Mouse (Mus musculus) large intestine, adult 2 months (tissue): ENCODE measurements around the gene Plekhh2. TPM values are rescaled to one million over a fixed set of nuclear protein-coding genes. Genes with fewer than 3 reads are reported as not detected.

Source experiments
- DNase-seq: peaks from one replicate; pipeline ENCODE4 v3.0.0-alpha.2; 2012; ENCODE audit warnings: low read depth, low spot score
- WGBS: fragments of 180-500 bp; shearing (Covaris S2); methylation state at CpG from one replicate; pipeline ENCODE4 v1.1.7; 2018; 5-methylcytosine and 5-hydroxymethylcytosine counted together
- polyA plus RNA-seq: library from polyadenylated mRNA; depleted of rRNA; stranded (reverse); fragments of >200 nt; gene quantifications from 2 replicates; pipeline ENCODE4 v1.2.3, GENCODE M21; 2012

Plekhh2 gene
- polyA plus RNA-seq, 1 experiment: 2.3 TPM

DNA sequence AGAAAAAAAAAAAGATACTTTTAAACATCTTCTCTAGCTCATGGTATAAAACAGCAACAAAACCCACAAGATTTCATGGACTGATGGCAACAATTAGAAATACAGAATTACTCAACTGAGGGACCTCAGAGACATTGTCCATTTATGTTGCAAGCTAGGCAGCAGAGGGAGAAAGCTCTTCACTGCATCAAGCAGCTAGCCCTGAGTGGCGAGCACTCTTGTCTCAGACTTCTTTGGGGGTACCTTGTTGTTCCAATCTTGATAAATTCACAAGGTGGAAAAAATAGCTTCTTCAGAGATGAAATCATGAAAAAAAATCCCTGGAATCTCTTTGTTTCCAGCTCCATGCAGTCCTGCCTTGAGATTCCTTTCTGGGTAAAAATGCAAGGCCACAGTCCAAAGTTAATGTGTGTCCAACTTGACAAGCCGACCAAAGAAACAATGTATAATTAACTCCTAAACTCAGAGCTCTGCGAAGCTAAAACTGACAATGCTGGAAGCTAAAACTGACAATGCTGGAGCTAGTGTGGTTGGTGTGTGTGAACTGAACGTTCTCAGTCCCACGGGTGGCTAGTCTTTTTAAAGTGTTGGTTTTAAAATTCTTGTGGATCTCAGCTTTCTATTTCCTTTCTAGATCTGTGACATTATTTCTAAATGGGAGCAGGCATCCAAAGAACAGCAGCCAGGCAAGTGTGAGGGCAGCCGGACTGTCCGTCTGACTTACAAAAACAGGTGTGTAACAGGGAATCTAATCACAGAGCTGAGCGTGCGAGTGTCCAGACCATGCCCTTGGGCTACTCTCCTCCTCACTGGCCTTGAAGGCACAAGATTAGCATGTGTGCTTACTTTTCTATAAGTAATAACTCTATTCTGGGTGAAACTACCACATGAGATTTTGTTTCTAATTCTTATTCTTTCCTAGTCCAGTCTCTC is 88.6 kb downstream of the Plekhh2 start:
- 63% methylated on average over 9 of the region's 9 CpGs for WGBS
- DNase-seq: no peak

DNA sequence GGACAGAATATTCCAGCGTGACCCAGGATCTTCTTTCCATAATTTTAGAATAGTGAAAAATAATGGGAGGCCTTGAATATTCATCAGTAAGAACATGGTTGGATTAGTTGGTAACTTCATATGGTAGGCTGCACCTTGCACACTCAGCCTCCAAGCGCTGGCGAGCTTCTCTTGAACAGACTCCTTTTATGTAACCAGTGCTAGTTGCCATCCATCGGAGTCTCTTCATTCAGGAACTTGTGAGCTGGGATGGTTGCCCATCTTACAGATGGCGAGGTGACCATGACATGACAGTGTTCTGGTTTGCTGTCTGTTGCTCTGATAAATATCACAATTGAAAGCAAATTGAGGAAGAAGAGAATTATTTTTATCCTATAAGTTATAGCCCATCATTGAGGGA is 90.1 kb downstream of the Plekhh2 start:
- no peak for DNase-seq
- 94% methylated on average over 5 of the region's 5 CpGs for WGBS

DNA sequence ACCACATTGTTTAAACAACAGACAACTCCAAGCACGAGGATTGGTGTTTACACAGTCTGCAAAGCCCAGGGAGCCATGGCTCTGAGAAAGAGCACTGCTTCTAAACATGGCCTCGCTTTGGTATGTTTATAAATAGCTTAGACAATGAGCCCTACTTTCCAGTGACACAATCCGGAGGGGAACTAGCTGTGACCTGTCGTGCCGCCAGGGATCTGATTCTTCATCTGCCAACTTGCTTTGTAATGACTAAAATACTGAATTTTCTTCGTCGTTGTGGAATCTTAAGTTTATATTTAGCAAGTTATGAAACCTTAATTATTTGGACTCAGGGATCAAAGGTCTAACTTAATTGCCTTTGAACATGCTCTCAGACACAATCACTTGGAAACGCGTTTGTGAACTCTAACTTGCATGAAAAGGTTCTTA is 91.5 kb downstream of the Plekhh2 start:
- peak; percentile 18 for DNase-seq
- 14% methylated on average over 9 of the region's 9 CpGs for WGBS

DNA sequence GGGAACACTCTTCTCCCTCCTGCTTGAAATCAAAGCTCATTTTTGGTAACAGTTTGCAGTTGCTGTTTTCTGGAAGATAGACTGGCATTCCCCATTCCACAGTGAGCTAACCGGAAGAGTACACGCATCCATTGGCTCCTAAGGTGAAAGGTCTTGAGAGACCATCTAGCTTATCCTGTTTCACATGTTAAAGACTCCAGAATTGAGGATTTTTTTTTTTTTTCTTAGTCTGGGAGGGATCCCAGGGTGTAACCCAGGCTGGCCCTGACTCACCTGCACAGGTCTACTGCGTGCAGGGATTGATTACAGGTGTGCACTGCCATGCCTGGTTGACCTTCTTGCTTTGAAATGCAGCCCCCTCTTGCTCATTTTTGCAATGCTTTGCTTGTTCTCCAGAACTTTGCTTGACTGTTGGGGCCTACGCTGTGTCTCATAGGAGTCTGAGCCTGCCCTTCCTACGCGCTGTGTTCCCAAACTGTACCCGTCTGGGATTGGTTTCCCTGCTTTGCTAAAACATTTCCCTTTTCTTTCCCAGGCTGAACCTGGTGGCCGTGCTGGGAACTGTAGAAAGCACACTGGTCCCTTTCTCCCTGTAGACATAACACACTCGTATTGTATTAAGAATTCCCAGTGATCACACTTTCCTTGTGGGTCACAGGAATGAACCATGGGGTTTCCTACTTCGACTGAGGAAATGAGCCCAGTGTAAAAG is 92.2 kb downstream of the Plekhh2 start:
- WGBS: 81% methylated on average over 10 of the region's 10 CpGs
- DNase-seq: no peak

DNA sequence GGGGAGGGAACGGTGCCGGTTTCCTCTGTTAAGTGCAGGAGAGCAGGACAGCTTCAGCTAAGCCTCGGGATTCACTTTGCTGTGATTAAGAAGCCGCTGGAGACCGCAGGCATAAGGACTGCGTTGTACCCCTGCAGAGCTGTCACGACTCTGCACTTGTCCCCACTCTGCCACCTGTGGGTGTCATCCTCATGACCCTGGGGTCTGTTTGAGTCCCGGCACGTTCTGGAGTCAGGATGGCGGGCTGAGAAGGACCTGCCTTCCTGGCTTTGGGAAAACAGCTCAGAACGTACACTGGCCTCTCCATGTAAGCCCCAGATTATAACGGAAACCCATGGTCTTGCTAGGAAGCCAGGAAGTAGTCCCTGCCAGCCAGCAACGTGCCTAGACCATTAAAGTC is 95.3 kb downstream of the Plekhh2 start:
- no peak for DNase-seq
- 71% methylated on average over 13 of the region's 13 CpGs for WGBS

DNA sequence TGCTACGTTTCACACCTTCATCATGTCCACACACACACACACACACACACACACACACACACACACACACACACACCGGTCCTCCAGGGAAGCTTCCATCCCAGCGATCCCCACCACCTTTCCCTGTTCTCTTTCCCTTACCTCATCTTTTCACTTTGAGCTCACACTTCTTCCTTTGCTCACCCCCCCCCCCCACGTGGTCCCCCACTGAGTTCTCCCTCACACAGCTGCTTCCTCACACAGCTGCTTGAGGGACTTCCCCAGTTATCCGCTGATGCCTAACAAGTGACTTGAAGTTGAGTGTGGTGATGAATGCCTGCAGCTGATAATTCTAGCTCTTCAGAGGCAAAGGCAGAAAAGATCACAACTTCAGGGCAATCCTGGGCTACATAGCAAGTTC is 95.9 kb downstream of the Plekhh2 start:
- DNase-seq: no peak
- WGBS: 63% methylated on average over 5 of the region's 5 CpGs

DNA sequence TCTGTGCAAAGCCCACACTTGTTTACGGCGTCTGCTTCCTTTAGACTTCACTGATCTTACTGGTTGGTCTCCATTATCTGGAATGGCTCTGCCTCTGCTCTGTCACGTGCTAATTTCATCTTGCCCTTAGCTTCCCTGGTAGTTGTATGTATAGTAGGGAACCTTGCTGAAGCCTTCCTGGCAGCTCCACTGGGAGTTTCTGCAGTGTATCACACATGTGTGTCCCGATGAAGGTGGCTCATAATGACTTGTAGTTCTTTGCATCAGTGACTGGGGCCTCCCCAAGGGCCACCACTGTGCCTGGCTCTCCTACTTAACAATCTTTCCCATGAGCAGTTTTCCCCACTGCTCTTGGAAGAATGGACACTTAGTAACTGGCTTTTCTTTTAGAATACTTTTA is 96.9 kb downstream of the Plekhh2 start:
- WGBS: 79% methylated on average over 4 of the region's 4 CpGs
- DNase-seq: no peak

DNA sequence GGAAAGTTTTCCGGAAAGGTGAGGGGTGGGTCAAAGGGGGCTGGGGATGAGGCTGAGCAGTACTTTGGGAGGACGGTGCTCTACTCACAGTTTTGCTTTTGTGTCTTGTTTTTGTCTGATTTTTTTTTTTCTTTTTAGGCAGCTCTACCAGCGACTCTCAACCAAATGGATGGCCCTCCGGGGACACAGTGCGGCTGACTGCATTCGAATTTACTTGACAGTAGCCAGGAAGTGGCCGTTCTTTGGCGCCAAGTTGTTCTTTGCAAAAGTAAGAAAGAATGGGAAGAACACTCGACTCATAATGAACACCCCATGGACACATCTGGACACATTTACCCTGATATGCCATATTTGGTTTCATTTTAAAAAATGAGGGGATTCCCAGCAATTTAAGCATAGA is 99.8 kb downstream of the Plekhh2 start:
- 75% methylated on average over 9 of the region's 9 CpGs for WGBS

DNA sequence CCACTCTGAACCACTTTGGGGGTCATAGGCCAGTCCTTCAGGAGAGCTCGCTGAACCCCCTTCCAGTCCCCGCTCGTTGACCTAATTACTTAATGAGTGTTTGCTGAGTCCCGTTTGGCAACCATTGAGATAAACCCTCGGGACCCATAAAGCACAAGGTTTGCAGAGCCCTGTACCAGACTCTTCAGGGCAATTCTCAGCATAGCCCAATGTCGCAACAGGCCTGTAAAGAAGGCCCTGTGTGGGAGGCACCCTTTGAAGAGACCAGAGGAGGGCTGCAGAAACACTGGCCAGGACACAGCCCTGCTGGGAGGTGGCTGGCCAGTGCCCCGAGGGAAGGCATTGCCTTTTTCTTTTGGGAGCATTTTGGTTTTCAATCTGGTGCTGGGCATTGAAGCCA is 100.3 kb downstream of the Plekhh2 start:
- 21% methylated on average over 7 of the region's 7 CpGs for WGBS
- DNase-seq: no peak

More for the DNA sequence above, 99.8 kb downstream of the Plekhh2 start:
- no peak for DNase-seq

DNA sequence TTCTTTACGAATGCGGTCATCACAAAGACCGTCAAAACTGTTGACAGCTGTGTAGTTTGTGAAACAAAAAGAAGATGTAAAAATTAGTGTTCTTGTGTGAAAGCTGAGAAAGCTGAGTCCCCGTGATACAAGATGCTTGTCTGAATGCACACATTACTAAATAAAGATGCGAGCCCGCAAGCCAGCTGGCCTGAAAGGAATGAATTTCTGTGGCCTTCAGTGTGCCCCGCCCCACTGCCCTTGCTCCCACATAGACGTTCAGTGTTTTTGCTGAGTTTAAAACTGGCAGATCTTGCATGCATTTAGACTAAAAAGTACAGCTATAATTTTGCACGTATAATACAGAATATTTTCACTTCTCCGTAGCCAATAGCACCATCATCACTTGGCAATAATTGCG is 104.1 kb downstream of the Plekhh2 start:
- 78% methylated on average over 11 of the region's 11 CpGs for WGBS
- no peak for DNase-seq

DNA sequence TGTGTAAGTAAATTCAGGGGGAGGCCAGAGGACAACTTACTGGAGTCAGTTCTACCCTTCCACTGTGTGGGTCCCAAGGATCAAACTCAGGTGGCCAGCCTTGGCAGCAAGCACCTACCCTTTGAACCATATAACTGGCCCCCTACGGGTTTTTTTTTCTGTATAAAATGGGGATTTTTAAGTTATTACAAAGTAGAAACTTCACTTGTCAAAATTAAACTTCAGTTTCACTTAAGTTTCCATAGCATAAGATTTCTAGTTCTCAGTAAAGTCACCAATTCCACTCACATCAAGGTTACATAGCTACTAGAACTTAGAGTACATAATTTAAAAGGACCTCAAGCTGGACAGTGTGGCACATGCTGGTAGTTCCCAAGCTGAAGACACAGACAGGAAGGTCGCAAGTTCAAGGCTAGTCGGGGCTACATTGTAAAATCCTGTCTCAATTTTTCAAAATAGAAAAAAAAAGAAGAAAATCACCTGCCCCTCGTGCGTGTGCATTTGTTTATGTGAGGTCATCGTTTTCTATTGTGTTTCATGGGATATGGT is 104.9 kb downstream of the Plekhh2 start:
- no peak for DNase-seq
- 76% methylated on average over 6 of the region's 6 CpGs for WGBS

DNA sequence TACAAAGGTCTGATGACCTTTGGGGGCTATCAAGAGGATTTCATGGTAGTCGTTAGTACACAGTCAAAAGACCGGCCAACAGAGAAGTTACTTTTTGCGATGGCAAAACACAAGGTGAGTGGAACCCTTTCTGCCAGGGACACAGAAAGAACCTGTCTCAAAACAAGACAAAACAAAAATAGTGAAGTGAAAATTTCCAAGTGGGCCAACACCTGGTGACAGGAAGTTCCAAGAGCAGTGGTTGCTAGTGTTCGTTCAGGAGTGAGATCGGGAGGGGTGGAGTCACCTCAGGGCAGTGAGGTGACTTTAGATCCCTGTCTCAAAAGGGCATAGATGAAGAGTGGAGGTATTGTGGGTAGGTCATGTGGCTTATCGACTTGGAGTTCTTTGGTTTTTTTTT is 106.3 kb downstream of the Plekhh2 start:
- WGBS: 90% methylated on average over 6 of the region's 6 CpGs
- no peak for DNase-seq

DNA sequence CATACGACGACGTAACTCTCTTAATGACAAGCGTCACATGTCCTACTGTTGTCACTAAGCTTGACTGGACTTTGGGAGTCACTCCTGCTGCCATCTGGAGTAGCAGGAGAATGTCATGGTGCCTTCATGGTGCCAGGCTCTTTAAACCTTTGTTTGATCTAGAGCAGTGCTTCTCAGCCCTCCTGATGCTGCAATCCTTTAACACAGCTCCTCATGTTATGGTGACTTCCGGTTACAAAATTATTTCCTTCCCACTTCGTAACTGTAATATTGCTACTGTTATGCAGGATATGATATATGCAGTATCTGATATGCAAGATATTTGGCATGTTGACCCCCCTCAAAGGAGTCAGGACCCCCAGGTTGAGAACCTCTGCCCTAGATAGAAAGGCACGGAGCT is 107.4 kb downstream of the Plekhh2 start:
- 75% methylated on average over 7 of the region's 7 CpGs for WGBS

DNA sequence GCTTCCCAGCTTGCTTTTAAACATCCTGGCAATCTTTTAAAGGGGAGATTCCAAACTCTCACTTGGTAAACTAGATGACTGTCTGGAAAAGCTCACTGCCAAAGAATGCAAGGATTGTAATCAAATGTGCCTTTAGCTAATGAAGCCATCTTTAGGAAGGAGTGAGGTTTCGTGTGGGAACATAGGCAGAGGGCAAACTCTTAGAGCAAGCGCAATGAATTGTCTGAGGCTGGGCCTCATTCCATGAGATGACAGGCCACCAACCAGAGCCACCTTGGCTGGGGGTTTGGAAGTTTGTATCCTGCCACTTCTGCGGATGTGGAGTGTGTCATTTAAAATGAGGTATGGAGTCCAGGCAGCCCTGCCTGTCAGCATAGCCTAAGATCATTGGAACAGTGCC is 108.4 kb downstream of the Plekhh2 start:
- 84% methylated on average over 3 of the region's 3 CpGs for WGBS
- no peak for DNase-seq

More for the DNA sequence above, 107.4 kb downstream of the Plekhh2 start:
- no peak for DNase-seq

DNA sequence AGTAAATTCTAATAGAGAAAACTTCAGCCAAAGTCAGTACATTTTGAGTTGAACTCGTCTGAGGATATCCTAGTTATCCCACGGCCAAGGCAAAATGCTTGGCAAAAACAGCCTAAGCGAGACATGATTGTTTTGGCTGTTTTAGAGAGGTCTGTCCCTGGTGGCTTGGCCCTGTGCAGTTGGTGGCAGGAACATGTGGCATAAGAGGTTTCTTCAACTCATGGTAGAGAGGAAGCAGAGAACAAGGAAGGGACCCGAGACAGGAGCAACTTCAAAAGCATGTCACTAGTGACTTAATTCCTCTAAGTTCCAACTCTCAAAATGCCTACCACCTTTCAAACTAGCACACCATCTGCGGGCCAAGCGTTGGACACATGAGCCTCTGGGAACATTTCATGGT is 108.9 kb downstream of the Plekhh2 start:
- 85% methylated on average over 6 of the region's 6 CpGs for WGBS
- no peak for DNase-seq

DNA sequence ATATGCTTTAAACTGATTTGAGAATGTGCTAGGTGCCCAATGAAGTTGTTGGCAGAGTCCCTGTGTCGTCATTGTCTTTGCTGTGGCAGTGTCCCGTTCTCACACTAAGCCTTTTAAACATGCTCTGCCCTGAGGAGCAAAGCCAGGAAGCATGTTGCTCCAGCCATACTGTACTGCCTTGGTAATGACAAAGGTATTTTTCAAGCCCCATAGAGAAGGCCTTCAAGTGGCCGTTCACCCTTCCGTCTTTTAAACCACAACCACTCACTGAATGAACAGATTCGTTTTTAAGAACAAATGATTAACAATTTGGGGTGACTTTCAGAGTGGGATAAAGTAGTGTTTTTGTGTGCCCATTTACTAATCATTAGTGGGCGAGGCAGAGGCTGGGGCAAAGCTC is 109.5 kb downstream of the Plekhh2 start:
- DNase-seq: no peak
- 81% methylated on average over 6 of the region's 6 CpGs for WGBS

DNA sequence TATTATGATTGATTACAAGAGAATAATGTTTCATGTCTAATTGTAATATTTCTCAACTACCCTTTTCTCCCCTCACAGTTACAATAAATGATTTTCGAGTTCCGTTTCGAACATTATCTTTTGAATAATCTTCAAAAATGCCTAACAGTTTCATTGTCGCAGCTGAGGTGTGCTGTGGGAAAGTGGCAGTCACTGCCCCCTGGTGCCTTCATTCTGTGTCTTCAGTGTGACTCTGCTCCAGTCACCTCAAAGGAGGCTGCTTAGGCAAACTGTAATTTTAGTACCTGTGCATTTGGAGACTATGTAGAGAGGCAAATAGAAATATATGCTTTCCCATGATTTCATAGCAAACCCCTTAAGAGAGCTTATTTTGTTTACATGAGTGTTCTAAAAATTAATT is 110.3 kb downstream of the Plekhh2 start:
- no peak for DNase-seq
- 86% methylated on average over 4 of the region's 4 CpGs for WGBS

DNA sequence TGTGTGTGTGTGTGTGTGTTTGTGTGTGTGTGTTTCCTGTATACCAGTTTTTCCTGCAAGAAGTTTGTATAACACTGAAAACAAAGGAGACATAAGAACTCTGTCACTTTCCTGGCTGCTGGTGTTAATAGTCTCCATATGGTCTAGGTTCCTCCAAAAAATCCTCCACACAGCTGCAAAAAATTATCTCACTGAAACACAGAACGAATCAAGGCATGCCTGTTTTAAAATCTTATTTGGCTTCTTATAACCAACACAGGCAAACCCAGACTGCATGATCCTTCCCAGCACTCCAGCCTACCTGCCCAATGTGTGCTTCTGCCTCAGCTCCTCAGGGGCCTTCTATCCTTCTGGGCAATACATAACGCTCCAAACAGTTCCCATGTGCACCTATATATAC is 111.2 kb downstream of the Plekhh2 start:
- WGBS: 62% methylated on average over 2 of the region's 2 CpGs

DNA sequence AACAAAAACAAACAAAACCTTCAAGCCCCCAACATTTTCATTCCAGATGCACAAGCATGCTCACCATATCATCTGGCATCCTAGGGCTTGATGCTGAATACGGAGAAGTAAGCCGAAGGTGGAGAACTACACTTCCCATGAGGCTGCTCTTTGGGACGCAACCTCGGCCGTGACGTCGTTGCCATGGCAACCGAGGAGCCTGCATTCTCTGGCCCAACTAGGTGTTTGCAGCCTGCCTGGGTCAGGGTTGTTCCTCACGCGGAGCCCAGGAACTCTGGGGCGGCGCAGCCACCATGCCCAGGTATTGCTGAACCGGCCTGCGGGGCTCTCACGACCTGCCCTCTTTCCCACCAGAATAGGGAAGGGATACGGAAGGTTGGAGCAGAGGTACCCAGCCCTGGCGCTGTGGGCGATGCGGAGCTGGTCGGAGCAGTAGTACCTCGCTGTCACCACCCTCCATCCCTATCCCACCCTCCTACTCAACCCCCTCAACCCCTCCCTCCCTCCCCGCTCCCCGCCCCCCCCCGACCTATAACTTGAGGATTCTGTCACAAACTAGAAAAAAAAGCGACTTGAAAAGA is 114.7 kb downstream of the Plekhh2 start, which contains the start of gene Dync2li1:
TSS of gene Dync2li1 (plus strand) at position 221 of the 581 bp plus-strand sequence.
- WGBS: 2% methylated on average over 25 of the region's 25 CpGs
- DNase-seq: peak; percentile 81

More for the DNA sequence above, 111.2 kb downstream of the Plekhh2 start:
- no peak for DNase-seq

DNA sequence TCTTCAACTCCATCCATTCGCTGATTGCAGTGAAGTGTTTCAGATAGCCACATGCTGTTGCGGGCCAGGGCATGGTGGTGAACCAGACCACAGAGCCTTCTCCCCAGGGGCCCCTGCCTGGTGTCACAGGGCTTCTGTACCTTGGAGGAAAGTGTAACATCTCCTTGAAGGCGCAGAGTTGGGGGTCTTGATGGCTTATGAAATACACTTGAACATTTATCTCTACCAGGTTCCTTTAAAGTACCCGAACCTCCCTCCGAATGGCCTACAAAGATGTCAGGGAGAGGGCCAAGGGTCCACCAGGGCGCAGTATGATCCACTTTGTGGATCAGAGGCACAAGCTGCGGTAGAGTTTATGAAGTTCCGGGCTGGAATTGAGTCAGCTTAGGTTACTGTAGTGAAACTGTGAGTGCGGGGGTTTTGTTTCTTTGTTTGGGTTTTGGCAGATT is 115.2 kb downstream of the Plekhh2 start:
- 46% methylated on average over 9 of the region's 9 CpGs for WGBS
- DNase-seq: no peak
